Mouse (Mus musculus) limb, embryonic 11.5 days (tissue): ENCODE measurements at regions not wholly inside any gene's neighbourhood (a gene's known extent, or its start where the extent isn't known, plus 50 kb on each side); places are given as distances from the start of the nearest gene placed in this dataset.
"Not testable (repeated sequence)": the region's sequence is repeated elsewhere in the genome, so short reads cannot be mapped to it uniquely, and the experiment has no call there.

Source experiments
- ATAC-seq: fragments of 200-750 bp; cut with Nextera tagmentation; 2 replicates; pipeline ENCODE4 v1.8.0; 2017; ENCODE audit warnings: low read depth; ENCODE audit not compliant: insufficient number of reproducible peaks, low FRiP score, low TSS enrichment
- DNase-seq: peaks from one replicate; pipeline ENCODE4 v3.0.0-alpha.2; 2015; ENCODE audit warnings: low spot score
- H3K27ac ChIP-seq: fragments of 300-500 bp; sonication (generic); replicated peaks from 2 replicates; pipeline ENCODE4 v1.5.1; 2014; ENCODE audit warnings: low read depth, mild to moderate bottlenecking, low read length
- H3K27me3 ChIP-seq: fragments of 300-500 bp; sonication (generic); 2 replicates; pipeline ENCODE4 v1.6.1; 2014; ENCODE audit warnings: mild to moderate bottlenecking, low read length, mixed read lengths; ENCODE audit not compliant: control insufficient read depth, insufficient read depth
- H3K36me3 ChIP-seq: fragments of 300-500 bp; sonication (generic); 2 replicates; pipeline ENCODE4 v1.6.1; 2014; ENCODE audit warnings: mild to moderate bottlenecking, low read length, moderate library complexity, mixed read lengths; ENCODE audit not compliant: control insufficient read depth, insufficient read depth
- H3K4me1 ChIP-seq: fragments of 300-500 bp; sonication (generic); 2 replicates; pipeline ENCODE4 v1.6.1; 2014; ENCODE audit warnings: low read length, mixed read lengths; ENCODE audit not compliant: control insufficient read depth, insufficient read depth
- H3K4me2 ChIP-seq: fragments of 300-500 bp; sonication (generic); 2 replicates; pipeline ENCODE4 v1.6.1; 2014; ENCODE audit warnings: low read depth, mild to moderate bottlenecking, moderate library complexity; ENCODE audit not compliant: severe bottlenecking
- H3K4me3 ChIP-seq: fragments of 300-500 bp; sonication (generic); 2 replicates; pipeline ENCODE4 v1.5.1; 2014; ENCODE audit warnings: low read depth, low read length
- H3K9ac ChIP-seq: fragments of 300-500 bp; sonication (generic); 2 replicates; pipeline ENCODE4 v1.6.1; 2014; ENCODE audit warnings: mild to moderate bottlenecking, low read length
- H3K9me3 ChIP-seq: fragments of 300-500 bp; sonication (generic); 2 replicates; pipeline ENCODE4 v1.6.1; 2016; ENCODE audit warnings: low read length; ENCODE audit not compliant: control insufficient read depth
- WGBS: fragments of 180-500 bp; shearing (Covaris S2); extraction: QIAGEN DNeasy Blood & Tissue Kit; methylation state at CpG from one replicate; pipeline ENCODE4 v1.1.7; 2014; 5-methylcytosine and 5-hydroxymethylcytosine counted together

DNA sequence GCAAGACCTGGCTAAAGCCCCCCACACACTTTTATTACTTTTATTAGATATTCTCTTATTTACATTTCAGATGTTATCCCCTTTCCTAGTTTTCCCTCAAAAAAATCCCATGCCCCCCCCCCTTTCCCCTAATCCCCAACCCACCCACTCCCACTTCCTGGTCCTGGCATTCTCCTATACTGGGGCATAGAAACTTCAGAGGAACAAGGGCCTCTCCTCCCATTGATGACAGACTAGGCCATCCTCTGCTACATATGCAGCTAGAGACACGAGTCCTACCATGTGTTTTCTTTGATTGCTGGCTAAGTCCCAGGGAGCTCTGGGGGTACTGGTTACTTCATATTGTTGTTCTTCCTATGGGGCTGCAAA, 116.8 kb downstream of the Rfpl4b start:
- not testable (repeated sequence) for DNase-seq, H3K9me3 ChIP-seq, H3K36me3 ChIP-seq, H3K4me1 ChIP-seq, H3K27ac ChIP-seq, H3K27me3 ChIP-seq, H3K4me3 ChIP-seq, H3K4me2 ChIP-seq, H3K9ac ChIP-seq
- 22% methylated on average over 1 of the region's 1 CpGs for WGBS
- peak; percentile 35; the same call in 1 of the 2 replicates for ATAC-seq

DNA sequence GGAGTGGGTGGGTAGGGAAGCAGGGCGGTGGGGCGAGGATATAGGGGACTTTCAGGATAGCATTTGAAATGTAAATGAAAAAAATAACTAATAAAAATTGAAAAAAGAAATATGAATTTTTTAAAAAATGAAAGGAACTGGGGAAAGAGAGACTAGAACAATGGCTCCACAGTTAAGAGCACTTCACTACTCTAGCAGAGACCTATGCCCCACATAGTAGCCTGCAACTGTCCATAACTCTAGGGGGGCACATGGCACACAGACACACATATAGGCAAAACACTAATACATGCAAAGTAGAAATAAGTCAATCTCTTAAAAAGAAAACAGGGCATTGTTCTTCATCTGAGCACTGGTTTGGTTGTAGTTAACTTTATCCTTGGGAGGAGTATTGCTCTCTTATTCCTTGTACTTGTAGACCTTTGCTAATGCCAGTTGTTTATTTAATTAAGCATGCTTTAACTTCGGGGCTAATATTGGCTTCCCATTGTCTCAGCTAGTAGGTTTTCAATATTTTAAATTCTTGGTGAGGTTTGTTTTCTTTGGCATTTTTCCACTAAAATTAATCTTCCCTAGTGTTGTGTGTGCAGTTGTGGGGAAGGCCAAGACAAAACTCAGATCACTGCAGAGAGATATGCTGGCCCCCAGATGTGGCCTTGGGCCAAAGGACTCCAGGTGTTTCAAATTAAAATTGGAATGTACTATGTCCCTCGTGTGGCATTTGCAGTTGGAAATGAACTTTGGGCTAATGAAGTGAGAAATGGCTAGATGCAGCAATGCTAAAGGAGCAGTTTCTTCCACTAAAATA, 117.4 kb downstream of the Rfpl4b start:
- Histone ChIP-seq H3K9me3 (no peaks in the 10 kb centered on the region), H3K27me3 (no peaks in the 10 kb centered on the region), H3K4me3 (no peak overlapping the region), H3K36me3 (no peaks in the 10 kb centered on the region), H3K9ac (no peak overlapping the region), H3K27ac (no peak overlapping the region), H3K4me2 (no peak overlapping the region), H3K4me1 (no peaks in the 10 kb centered on the region)
- WGBS = 63% methylated on average over 4 of the region's 4 CpGs
- ATAC-seq (peak; percentile 87), DNase-seq (peak; percentile 38)

DNA sequence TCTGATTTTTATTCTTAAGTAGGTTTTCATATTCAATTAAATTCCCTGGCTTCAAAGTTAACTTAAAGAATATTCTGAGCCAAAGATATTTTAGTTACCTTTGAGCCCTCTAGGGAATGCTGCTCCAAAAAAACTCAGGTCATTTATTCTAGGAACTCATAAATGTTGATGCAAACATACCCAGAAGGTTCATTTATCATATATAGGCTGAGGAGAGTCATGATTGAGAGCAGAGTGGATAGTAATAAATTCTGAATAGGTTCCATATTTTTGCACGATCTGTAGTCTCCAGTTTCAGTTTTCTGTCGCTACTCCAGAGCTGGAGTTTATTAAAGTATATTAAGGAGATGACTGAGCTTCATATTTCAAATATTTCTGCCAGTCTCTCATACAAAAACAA, 144.1 kb downstream of the Rfpl4b start:
- no peaks in the 10 kb centered on the region for H3K36me3 ChIP-seq
- H3K4me2 ChIP-seq = no peak overlapping the region
- no peaks in the 10 kb centered on the region for H3K27me3 ChIP-seq
- H3K4me1 ChIP-seq = no peaks in the 10 kb centered on the region
- no peak overlapping the region for H3K4me3 ChIP-seq
- 0 out of 2 replicates have a peak, but pooled peaks have one; percentile 44 for ATAC-seq
- no peak overlapping the region for H3K27ac ChIP-seq
- 57% methylated on average over 2 of the region's 2 CpGs for WGBS
- DNase-seq = no peak
- no peaks in the 10 kb centered on the region for H3K9me3 ChIP-seq
- no peak overlapping the region for H3K9ac ChIP-seq

DNA sequence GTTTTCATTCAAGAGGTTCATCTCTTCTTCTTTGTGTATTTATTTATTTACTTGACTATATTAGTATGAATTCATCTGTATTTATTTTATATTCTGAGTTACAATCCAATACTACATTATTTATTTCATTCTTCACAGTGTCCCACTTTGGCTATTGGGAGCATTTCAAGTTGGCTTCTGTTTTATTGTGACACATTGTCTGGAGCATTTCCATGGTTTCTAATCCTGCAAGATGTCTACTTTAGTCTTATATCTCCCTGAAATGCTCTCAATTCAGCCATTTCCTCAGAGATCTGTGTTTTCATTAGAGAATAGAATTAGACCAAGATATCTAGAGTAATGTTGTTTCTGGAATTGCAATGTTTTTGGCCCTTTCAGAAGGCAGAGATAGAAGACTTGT, 153.0 kb downstream of the Rfpl4b start:
- ATAC-seq (no peak), DNase-seq (no peak)
- no peaks in the 10 kb centered on the region for H3K9me3 ChIP-seq
- no peaks in the 10 kb centered on the region for H3K27me3 ChIP-seq
- no peaks in the 10 kb centered on the region for H3K4me1 ChIP-seq
- H3K4me2 ChIP-seq = no peak overlapping the region
- no peak overlapping the region for H3K9ac ChIP-seq
- no peaks in the 10 kb centered on the region for H3K36me3 ChIP-seq
- H3K4me3 ChIP-seq = no peak overlapping the region
- H3K27ac ChIP-seq = no peak overlapping the region

DNA sequence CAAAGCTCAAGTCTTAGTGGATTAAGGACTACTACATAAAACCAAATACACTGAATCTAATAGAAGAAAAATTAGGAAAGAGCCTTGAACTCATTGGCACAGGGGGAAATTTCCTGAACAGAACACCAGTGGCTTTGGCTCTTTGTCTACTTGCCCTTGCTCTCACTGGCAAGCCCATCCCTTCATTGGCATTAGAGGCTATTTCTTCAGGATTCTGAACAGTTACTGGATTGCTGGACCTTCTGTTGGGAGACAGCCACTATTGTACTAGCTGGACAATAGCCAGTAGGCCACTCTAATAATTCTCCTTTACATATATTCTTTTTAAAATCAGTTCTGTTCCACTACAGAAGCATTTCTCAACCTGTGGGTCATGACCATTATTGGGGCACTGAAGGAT, 153.7 kb downstream of the Rfpl4b start:
- H3K9me3 ChIP-seq = no peaks in the 10 kb centered on the region
- no peaks in the 10 kb centered on the region for H3K4me1 ChIP-seq
- H3K27ac ChIP-seq = no peak overlapping the region
- no peak overlapping the region for H3K4me3 ChIP-seq
- no peaks in the 10 kb centered on the region for H3K36me3 ChIP-seq
- DNase-seq (no peak), ATAC-seq (no peak)
- no peak overlapping the region for H3K9ac ChIP-seq
- no peak overlapping the region for H3K4me2 ChIP-seq
- no peaks in the 10 kb centered on the region for H3K27me3 ChIP-seq

DNA sequence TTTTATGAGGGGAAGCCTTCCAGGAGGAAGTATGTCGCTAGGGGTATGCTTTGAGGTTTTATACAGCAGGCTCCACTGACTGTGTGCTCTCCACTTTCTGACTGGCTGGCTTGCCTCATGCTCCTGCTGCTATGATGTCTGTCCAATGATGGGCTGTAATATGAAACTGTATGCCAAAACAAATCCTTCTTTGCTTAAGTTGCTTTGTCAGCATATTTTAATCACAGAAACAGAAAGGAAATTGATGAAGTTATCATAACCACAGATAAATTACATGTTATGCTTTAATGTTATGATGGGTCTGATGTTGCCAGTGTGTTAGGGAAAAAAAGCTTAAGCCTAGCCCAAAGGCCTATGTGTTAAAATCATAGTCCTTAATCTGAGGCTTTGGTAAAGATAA, 185.9 kb downstream of the Rfpl4b start:
- Histone ChIP-seq H3K9me3 (no peaks in the 10 kb centered on the region), H3K9ac (no peak overlapping the region), H3K4me1 (no peaks in the 10 kb centered on the region), H3K4me3 (no peak overlapping the region), H3K27me3 (no peaks in the 10 kb centered on the region), H3K27ac (no peak overlapping the region), H3K36me3 (no peaks in the 10 kb centered on the region), H3K4me2 (no peak overlapping the region)
- 68% methylated on average over 1 of the region's 1 CpGs for WGBS
- ATAC-seq (no peak), DNase-seq (no peak)

DNA sequence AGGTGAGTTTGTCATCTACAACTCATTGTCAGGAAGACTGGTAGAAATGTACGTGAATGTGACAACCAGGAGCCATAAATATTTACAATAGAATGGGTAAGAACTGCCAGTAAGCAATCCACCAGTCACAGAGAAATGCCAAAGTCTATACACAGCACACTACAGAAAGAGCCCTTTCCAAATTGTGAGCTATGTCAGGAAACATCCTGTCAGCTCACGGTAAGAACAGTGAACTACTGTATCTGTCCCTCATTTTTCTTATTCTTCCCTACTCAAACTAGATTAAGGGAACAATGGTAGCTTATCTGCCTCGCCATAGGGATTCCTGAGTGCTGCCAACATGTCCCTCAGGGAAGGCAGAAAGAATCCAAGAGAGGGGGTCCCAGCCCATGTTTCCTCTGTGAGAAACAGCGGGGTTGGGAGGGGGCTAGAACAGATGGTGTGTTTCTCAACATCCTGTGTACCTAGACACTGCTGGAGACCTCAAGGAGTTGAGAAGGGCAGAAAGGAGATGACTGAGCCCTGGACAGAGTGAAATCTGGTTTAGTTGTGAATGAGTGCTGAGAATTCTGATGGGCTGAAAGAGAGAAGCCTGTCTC, 191.6 kb downstream of the Rfpl4b start:
- H3K27me3 ChIP-seq = no peaks in the 10 kb centered on the region
- no peak overlapping the region for H3K9ac ChIP-seq
- no peaks in the 10 kb centered on the region for H3K36me3 ChIP-seq
- no peak overlapping the region for H3K27ac ChIP-seq
- H3K4me3 ChIP-seq = no peak overlapping the region
- WGBS = 76% methylated on average over 4 of the region's 4 CpGs
- no peaks in the 10 kb centered on the region for H3K4me1 ChIP-seq
- ATAC-seq = no peak
- H3K4me2 ChIP-seq = no peak overlapping the region
- H3K9me3 ChIP-seq = no peaks in the 10 kb centered on the region
- DNase-seq = no peak

DNA sequence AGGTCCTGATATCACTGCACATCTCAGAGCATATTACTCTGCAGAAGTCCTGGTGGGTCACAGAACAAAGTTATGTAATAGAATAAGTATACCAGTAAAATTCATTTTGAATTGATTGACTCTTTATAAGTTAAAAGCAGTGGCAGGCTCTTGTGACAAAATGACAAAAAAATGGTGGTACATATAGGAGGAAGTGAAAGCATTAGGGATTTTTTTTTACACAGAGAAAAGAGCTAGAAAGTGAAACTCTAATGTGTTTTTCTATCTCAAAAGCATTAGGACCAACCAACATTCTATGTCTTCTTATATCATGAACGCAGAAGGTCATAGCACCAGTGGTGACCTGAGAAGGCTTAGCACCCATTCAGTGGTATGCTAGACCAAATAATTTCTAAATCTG, 198.2 kb downstream of the Rfpl4b start:
- Histone ChIP-seq H3K4me1 (no peaks in the 10 kb centered on the region), H3K9me3 (no peaks in the 10 kb centered on the region), H3K27me3 (no peaks in the 10 kb centered on the region), H3K4me2 (no peak overlapping the region), H3K9ac (no peak overlapping the region), H3K4me3 (no peak overlapping the region), H3K27ac (no peak overlapping the region), H3K36me3 (no peaks in the 10 kb centered on the region)
- ATAC-seq (no peak), DNase-seq (no peak)
- 89% methylated on average over 1 of the region's 1 CpGs for WGBS
